Mouse (Mus musculus) cerebellum, adult 2 months (tissue): ENCODE data around the gene Rbm33. TPM values are rescaled to one million over a fixed set of nuclear protein-coding genes. Genes with fewer than 3 reads are reported as not detected.

ENCODE experiments used
- DNase-seq, 2 experiments: peaks; one replicate each; pipeline ENCODE4 v3.0.0; 2021
- H3K27ac ChIP-seq: fragments of 200-500 bp; 2 replicates; pipeline ENCODE4 v1.5.1; 2012; ENCODE audit warnings: low read length, control low read depth, inconsistent platforms; ENCODE audit not compliant: insufficient read depth
- H3K27me3 ChIP-seq: fragments of 200-500 bp; 2 replicates; pipeline ENCODE4 v1.6.1; 2012; ENCODE audit warnings: inconsistent platforms, mild to moderate bottlenecking, low read length, moderate library complexity; ENCODE audit not compliant: control insufficient read depth, insufficient read depth
- H3K4me1 ChIP-seq: fragments of 200-500 bp; 2 replicates; pipeline ENCODE4 v1.6.1; 2011; ENCODE audit warnings: low read length; ENCODE audit not compliant: control insufficient read depth, insufficient read depth
- H3K4me3 ChIP-seq: fragments of 200-500 bp; replicated peaks from 2 replicates; pipeline ENCODE3; 2011; ENCODE audit warnings: mild to moderate bottlenecking, low read depth, low read length, control low read depth; ENCODE audit not compliant: insufficient read depth
- CTCF ChIP-seq: fragments of 200-500 bp; IDR thresholded peaks from 2 replicates; pipeline ENCODE4 v1.5.1; 2011; ENCODE audit warnings: low read depth, mild to moderate bottlenecking, control low read depth, low read length, moderate library complexity, borderline replicate concordance; ENCODE audit not compliant: insufficient read depth
- POLR2A ChIP-seq: fragments of 200-500 bp; IDR thresholded peaks from 2 replicates; pipeline ENCODE4 v1.6.1; 2011; ENCODE audit warnings: low read length, control low read depth, borderline replicate concordance; ENCODE audit not compliant: insufficient read depth
- WGBS: fragments of 180-500 bp; shearing (Covaris S2); methylation state at CpG from one replicate; pipeline ENCODE4 v1.1.7; 2018; 5-methylcytosine and 5-hydroxymethylcytosine counted together
- polyA plus RNA-seq: library from polyadenylated mRNA; depleted of rRNA; stranded (reverse); fragments of >200 nt; gene quantifications from 2 replicates; pipeline ENCODE4 v1.2.3, GENCODE M21; 2012

Gene Rbm33
- polyA plus RNA-seq, 1 experiment, result 52.4 TPM

DNA sequence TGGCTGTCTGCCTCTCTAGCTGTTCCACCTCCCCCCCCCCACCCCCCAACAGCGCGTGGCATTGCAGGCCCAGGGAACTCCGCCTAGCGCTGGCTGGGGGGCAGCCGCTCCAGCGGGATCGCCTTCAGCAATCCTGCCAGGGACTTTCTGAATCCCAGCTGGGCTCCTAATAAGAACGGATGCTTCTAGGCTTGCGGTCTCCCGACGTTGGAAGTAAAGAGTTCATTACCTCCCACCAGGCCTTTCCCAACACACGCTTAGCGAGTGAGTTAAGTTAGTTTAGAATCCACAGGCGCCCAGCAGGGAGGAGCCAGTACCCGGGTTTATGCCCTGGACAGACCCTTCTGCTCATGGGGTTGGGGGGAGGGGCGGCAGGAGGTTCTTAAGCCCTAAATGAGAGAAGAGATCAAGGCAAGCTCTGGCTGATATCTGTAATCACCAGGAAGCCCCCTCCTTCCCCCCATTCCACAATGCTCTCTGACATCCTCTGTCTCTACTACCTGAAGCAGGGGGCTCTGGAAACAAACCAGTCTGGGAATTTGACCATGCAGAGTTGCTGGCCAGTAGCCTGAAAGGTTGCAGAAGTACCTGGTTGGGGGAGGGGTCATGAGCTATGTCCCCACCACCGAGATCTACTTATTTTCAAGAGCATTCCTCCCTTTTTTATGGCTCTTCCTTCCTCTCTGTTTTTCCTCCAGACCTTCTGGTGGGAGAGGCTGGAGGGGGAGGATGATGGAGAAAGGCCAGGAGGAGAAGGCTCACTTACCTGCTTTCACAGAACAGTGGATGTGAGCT lies 143.8 kb downstream of the Rbm33 start:
- no peak for TF ChIP-seq CTCF
- no peak for TF ChIP-seq POLR2A
- WGBS, result 3% methylated on average over 17 of the region's 17 CpGs
- Histone ChIP-seq H3K4me3 (no peak overlapping the region), H3K27ac (no peak overlapping the region), H3K4me1 (no peaks in the 10 kb centered on the region), H3K27me3 (peaks cover 6% of the 10 kb centered on the region; the same call in 1 of the 2 replicates)
- no peak for DNase-seq

DNA sequence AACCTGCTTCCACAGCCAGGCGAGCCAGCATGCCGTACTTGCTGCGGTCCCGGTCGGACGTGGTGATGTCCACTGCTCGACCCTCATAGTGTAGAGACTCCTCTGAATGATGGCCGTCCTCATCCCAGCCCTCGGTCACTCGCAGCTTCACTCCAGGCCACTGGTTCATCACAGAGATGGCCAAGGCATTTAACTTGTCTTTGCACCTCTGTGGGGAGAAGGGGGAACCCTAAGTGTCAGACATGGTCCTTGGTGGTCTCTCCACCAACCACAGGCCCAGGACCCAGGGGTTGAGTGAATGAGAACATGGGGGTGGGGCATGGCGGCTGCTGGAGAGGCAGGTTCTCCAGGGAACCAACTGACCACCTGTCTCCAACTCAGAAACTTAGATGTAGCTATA lies 144.5 kb downstream of the Rbm33 start:
- no peak overlapping the region for H3K27ac ChIP-seq
- 18% methylated on average over 11 of the region's 11 CpGs for WGBS
- no peak for DNase-seq
- TF ChIP-seq POLR2A (no peak), CTCF (no peak)
- no peak overlapping the region for H3K4me3 ChIP-seq
- H3K27me3 ChIP-seq, result peaks cover 6% of the 10 kb centered on the region; the same call in 1 of the 2 replicates
- H3K4me1 ChIP-seq, result no peaks in the 10 kb centered on the region

DNA sequence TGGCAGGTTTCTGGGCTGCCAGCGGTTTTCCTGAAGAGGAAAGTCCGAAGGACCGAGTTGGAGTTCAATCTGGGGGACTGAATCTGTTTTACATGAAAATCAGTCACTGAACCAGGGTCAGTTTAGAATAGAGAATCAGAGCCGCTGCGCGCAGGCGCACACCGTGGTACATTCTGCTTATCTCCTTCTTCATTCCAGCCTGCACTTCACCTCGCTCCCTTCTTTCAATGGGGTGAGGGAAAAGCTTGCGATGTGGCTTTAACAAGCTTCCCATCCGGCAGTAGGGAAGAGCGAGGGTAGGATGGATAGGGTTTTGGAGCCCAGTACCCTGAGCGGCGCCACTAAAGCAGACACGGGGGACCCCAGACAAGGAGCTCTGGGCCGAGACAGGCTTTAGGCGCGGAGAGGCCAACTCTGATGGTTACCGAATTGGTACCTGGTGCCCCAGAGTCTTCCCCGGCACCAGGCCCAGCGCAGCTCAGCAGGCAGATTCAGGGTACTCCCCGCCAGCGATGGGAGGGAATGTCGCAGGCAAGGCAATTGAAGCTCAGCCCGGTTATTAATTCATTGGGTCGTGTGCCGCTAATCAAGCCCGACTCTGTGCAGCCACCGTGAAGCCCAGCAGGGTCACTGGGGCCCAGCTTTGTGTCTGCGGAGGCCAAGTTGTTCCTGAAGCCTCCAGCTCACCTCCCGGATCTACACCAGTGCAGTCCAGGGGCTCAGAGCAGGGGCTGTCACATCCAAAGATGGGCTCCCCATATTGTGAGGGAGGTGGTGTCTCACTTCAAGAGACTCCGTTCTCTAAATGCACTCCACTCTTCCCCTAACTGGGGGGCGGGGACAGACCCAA lies 146.0 kb downstream of the Rbm33 start:
- Histone ChIP-seq H3K27me3 (peaks cover 6% of the 10 kb centered on the region; the same call in 1 of the 2 replicates), H3K4me3 (no peak overlapping the region), H3K4me1 (no peaks in the 10 kb centered on the region), H3K27ac (no peak overlapping the region)
- DNase-seq, result no peak
- TF ChIP-seq CTCF (no peak), POLR2A (no peak)
- 4% methylated on average over 33 of the region's 33 CpGs for WGBS

DNA sequence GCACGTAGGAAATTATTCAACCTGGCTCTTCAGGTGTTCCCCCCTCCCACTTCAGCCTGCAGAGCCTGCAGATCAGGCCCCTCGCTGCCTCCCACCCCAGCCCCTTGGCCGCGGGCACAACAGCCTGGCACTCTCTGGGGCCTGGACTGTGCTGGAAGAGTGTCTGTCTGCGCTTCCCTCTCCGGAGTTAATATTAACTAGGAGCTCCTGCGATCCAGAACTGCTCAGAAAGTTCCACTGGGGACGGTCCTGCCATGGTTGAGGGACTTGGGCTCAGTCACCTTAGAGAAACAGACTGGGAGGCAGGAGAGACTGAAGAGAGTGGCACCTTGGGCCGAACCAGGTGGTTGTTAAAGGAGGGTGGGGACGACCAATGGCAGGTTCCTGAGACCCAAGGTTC lies 146.7 kb downstream of the Rbm33 start:
- TF ChIP-seq CTCF, result no peak
- TF ChIP-seq POLR2A, result no peak
- Histone ChIP-seq H3K27me3 (peaks cover 6% of the 10 kb centered on the region; the same call in 1 of the 2 replicates), H3K4me3 (no peak overlapping the region), H3K4me1 (no peaks in the 10 kb centered on the region), H3K27ac (no peak overlapping the region)
- DNase-seq, result no peak
- WGBS, result 2% methylated on average over 10 of the region's 10 CpGs

DNA sequence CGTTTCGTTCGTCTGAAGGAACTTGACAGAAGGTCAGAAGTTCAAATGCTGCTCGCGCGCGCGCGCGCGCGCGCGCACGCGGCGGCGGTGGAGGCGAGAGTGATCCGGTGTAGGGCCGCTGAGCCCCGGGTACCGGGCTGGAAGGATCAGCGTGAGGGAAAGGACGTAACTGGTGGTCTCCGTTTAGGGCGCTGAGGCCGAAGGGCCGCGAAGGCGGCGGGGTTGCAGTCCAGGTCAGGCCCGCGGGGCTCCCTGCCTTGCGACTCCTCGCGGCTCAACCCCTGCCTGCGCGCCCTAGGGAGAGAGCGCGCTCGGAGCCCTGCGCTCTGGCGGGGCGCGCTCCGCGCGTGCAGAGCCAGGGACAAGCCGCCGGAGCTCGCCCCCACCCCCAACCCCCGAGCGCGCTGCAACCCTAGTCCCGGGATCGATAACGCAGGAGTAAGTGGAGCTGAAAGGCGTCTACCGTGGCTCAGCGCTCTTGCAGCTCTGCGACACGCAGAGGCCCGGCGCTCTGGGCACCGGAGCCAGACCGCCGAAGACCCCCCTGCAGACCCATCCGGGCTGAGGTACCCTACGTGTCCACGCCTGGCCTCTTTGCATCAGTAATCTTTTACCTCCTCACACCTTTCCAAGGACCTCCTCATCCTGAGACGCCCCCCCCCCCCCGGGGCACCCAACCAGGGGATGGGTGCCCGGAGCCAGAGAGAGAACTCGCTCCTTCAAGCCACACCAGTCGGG lies 147.6 kb downstream of the Rbm33 start:
- H3K27ac ChIP-seq, result no peak overlapping the region
- peaks cover 6% of the 10 kb centered on the region; the same call in 1 of the 2 replicates for H3K27me3 ChIP-seq
- under 1% methylated on average over 76 of the region's 76 CpGs for WGBS
- H3K4me1 ChIP-seq, result no peaks in the 10 kb centered on the region
- peak overlapping the region; percentile 29 for H3K4me3 ChIP-seq
- TF ChIP-seq CTCF, result no peak
- no peak for TF ChIP-seq POLR2A
- DNase-seq, result no peak

DNA sequence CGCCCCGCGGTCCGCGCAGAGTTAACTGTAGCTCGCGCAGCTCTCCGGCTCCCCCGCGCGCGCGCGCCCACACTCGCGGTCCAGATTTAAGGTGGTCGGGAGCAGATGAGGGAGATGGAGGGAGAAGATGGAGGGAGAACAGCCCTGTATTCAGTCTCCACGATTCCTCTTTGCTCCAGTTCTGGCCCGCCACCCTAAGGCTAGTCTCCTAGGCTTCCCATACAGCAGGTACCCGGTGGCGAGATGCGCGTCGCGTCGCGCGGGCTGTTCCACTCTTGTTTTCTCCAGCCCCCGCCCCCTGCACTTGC lies 148.1 kb downstream of the Rbm33 start:
- Histone ChIP-seq H3K4me1 (no peaks in the 10 kb centered on the region), H3K27ac (no peak overlapping the region), H3K4me3 (peak overlapping the region; percentile 31), H3K27me3 (peaks cover 5% of the 10 kb centered on the region; the same call in 1 of the 2 replicates)
- under 1% methylated on average over 29 of the region's 29 CpGs for WGBS
- no peak for DNase-seq
- no peak for TF ChIP-seq POLR2A
- no peak for TF ChIP-seq CTCF

DNA sequence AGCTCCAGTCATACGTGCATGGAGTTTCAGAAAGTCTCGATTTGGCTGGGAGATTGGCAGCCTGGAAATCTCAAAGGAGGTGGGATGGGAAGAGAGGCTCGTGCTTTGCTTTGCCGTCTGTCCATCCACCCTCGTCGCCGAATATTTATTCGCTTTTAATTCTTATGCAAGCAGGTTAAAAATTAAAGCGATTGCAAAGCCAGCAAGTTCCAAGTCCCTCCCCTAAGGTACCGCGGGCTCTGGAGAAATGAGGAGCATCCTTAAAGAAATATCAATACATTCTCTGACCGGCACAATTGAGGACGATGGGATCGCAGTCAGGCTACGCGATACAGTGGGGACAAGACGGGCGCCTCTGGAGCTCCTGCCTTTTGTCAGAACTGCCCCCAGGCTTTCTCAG lies 148.6 kb downstream of the Rbm33 start:
- H3K27ac ChIP-seq, result no peak overlapping the region
- H3K4me3 ChIP-seq, result no peak overlapping the region
- H3K27me3 ChIP-seq, result peaks cover 5% of the 10 kb centered on the region; the same call in 1 of the 2 replicates
- DNase-seq, result no peak
- TF ChIP-seq POLR2A, result no peak
- TF ChIP-seq CTCF, result no peak
- no peaks in the 10 kb centered on the region for H3K4me1 ChIP-seq
- WGBS, result under 1% methylated on average over 18 of the region's 18 CpGs

DNA sequence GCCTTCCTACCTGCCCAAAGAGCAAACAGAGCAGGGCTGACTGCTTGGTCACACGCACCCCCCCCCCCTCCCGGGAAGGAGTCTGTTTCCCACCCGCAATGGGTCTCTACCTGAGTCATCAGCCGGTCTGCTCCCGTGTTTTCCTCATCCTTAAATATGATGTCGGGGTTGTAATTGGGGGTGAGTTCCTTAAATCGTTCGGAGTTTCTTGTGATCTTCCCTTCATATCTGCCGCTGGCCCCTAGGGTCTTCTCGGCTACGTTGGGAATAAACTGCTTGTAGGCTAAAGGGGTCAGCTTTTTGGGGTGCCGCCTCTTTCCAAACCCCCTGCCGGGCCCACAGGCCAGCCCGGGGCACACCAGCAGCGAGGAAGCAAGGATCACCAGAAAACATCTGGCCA lies 149.4 kb downstream of the Rbm33 start:
- no peak for DNase-seq
- Histone ChIP-seq H3K4me1 (no peaks in the 10 kb centered on the region), H3K27me3 (peaks cover 2% of the 10 kb centered on the region; the same call in 1 of the 2 replicates), H3K4me3 (no peak overlapping the region), H3K27ac (no peak overlapping the region)
- WGBS, result under 1% methylated on average over 15 of the region's 15 CpGs
- TF ChIP-seq CTCF, result no peak
- no peak for TF ChIP-seq POLR2A
